Mouse (Mus musculus): ENCODE measurements around the gene Gm29582. TPM values are rescaled to one million over a fixed set of nuclear protein-coding genes. Genes with fewer than 3 reads are reported as not detected.
"Not testable (repeated sequence)": the region's sequence is repeated elsewhere in the genome, so short reads cannot be mapped to it uniquely, and the experiment has no call there.

Gm29582 gene
- total RNA-seq (2014; rRNA removed) (not detected in 2 replicates), polyA plus RNA-seq (2015; fragmentation: Nextera tagmentation; extraction: Ambion mirVana) (not detected in 2 replicates)

DNA sequence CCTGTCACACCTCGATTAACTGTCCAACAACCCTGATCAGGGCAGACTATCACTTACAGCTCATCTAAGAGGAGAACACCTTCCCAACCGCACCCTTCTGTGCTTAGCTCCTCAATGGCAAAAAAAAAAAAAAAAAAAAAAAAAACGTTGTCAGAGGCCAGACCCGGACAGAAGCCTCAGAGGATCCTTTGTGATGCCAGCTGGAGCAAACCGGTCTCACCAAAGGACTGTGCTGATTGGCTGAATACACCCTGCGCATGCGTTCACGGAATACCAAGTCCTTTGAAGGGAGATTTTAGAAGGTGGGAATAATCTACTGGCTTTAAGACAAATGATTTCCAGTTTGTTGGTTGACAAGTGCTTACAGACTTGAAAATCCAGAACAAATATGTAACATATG is at the start of gene Gm29582:
Gene Gm29582 (minus strand): TSS at position 101 of the 400 bp plus-strand sequence.
- H3K4me1 ChIP-seq (ENCODE audit: insufficient read depth, low read length); ATAC-seq; H3K36me3 ChIP-seq (ENCODE audit: insufficient read depth, low read length); H3K9ac ChIP-seq (replicated peaks; ENCODE audit: low read length); DNase-seq (ENCODE audit: low spot score); H3K4me3 ChIP-seq (ENCODE audit: low read length); H3K27me3 ChIP-seq (ENCODE audit: insufficient read depth, low read length); H3K27ac ChIP-seq; H3K4me2 ChIP-seq (ENCODE audit: low read depth, low read length); H3K9me3 ChIP-seq (ENCODE audit: low read length): not testable (repeated sequence)
- no CpG with 5 or more reads among the region's 8 CpGs for WGBS
